Mouse (Mus musculus): Measurements from ENCODE around the gene Fbxw2. TPM values are rescaled to one million over a fixed set of nuclear protein-coding genes. Genes with fewer than 3 reads are reported as not detected.
"Not testable (repeated sequence)": the region's sequence is repeated elsewhere in the genome, so short reads cannot be mapped to it uniquely, and the experiment has no call there.

Fbxw2 gene
- polyA plus RNA-seq, 1 experiment from 2014 or later = 106 TPM

- Histone ChIP-seq H3K4me3 (ENCODE audit: low read length) (no peak overlapping the region), H3K27me3 (replicated peaks; ENCODE audit: control insufficient read depth, insufficient read depth, low read length) (no peaks in the 10 kb centered on the region), H3K9ac (ENCODE audit: low read depth, low read length) (no peak overlapping the region), H3K27ac (ENCODE audit: low read depth, low read length) (no peak overlapping the region), H3K36me3 (ENCODE audit: control insufficient read depth, insufficient read depth, low read length) (no peaks in the 10 kb centered on the region), H3K4me1 (ENCODE audit: control insufficient read depth, insufficient read depth, low read depth, low read length) (no peaks in the 10 kb centered on the region), H3K4me2 (ENCODE audit: low read length) (no peak overlapping the region), H3K9me3 (ENCODE audit: control insufficient read depth, low read length) (no peaks in the 10 kb centered on the region)
- ATAC-seq = no peak
- 86% methylated on average over 11 of the region's 11 CpGs for WGBS
Measured at GRCm38 (mm10) chr2:34843211-34843939, 17.3 kb upstream of the Fbxw2 start.

GRCm38 (mm10) chr2:34841706-34842105 lies 15.6 kb upstream of the Fbxw2 start:
- Histone ChIP-seq H3K4me2 (ENCODE audit: low read length) (no peak overlapping the region), H3K27me3 (replicated peaks; ENCODE audit: control insufficient read depth, insufficient read depth, low read length) (no peaks in the 10 kb centered on the region), H3K9me3 (ENCODE audit: control insufficient read depth, low read length) (no peaks in the 10 kb centered on the region), H3K4me1 (ENCODE audit: control insufficient read depth, insufficient read depth, low read depth, low read length) (no peaks in the 10 kb centered on the region), H3K27ac (ENCODE audit: low read depth, low read length) (no peak overlapping the region), H3K4me3 (ENCODE audit: low read length) (no peak overlapping the region), H3K36me3 (ENCODE audit: control insufficient read depth, insufficient read depth, low read length) (no peaks in the 10 kb centered on the region), H3K9ac (ENCODE audit: low read depth, low read length) (no peak overlapping the region)
- 92% methylated on average over 8 of the region's 8 CpGs for WGBS
- no peak for ATAC-seq

- not testable (repeated sequence) for H3K27ac ChIP-seq (ENCODE audit: low read depth, low read length); H3K9ac ChIP-seq (ENCODE audit: low read depth, low read length); H3K4me1 ChIP-seq (ENCODE audit: control insufficient read depth, insufficient read depth, low read depth, low read length); H3K36me3 ChIP-seq (ENCODE audit: control insufficient read depth, insufficient read depth, low read length); H3K27me3 ChIP-seq (replicated peaks; ENCODE audit: control insufficient read depth, insufficient read depth, low read length); H3K9me3 ChIP-seq (ENCODE audit: control insufficient read depth, low read length); H3K4me3 ChIP-seq (ENCODE audit: low read length); H3K4me2 ChIP-seq (ENCODE audit: low read length); ATAC-seq
- 86% methylated on average over 5 of the region's 5 CpGs for WGBS
Measured at GRCm38 (mm10) chr2:34840143-34840542, 14.0 kb upstream of the Fbxw2 start.

GRCm38 (mm10) chr2:34835669-34836068 lies 9.6 kb upstream of the Fbxw2 start:
- Histone ChIP-seq H3K9ac (ENCODE audit: low read depth, low read length) (no peak overlapping the region), H3K4me3 (ENCODE audit: low read length) (no peak overlapping the region), H3K9me3 (ENCODE audit: control insufficient read depth, low read length) (no peaks in the 10 kb centered on the region), H3K4me2 (ENCODE audit: low read length) (no peak overlapping the region), H3K36me3 (ENCODE audit: control insufficient read depth, insufficient read depth, low read length) (no peaks in the 10 kb centered on the region), H3K27ac (ENCODE audit: low read depth, low read length) (no peak overlapping the region), H3K27me3 (replicated peaks; ENCODE audit: control insufficient read depth, insufficient read depth, low read length) (no peaks in the 10 kb centered on the region), H3K4me1 (ENCODE audit: control insufficient read depth, insufficient read depth, low read depth, low read length) (no peaks in the 10 kb centered on the region)
- no peak for ATAC-seq
- 69% methylated on average over 3 of the region's 3 CpGs for WGBS

- Histone ChIP-seq H3K4me1 (ENCODE audit: control insufficient read depth, insufficient read depth, low read depth, low read length) (no peaks in the 10 kb centered on the region), H3K27ac (ENCODE audit: low read depth, low read length) (no peak overlapping the region), H3K27me3 (replicated peaks; ENCODE audit: control insufficient read depth, insufficient read depth, low read length) (no peaks in the 10 kb centered on the region), H3K36me3 (ENCODE audit: control insufficient read depth, insufficient read depth, low read length) (no peaks in the 10 kb centered on the region), H3K4me2 (ENCODE audit: low read length) (no peak overlapping the region), H3K4me3 (ENCODE audit: low read length) (no peak overlapping the region), H3K9me3 (ENCODE audit: control insufficient read depth, low read length) (peaks cover 10% of the 10 kb centered on the region; the same call in 1 of the 2 replicates), H3K9ac (ENCODE audit: low read depth, low read length) (no peak overlapping the region)
- ATAC-seq = no peak
- 86% methylated on average over 17 of the region's 17 CpGs for WGBS
Measured at GRCm38 (mm10) chr2:34833624-34834023, 7.5 kb upstream of the Fbxw2 start.

- not testable (repeated sequence) for H3K27ac ChIP-seq (ENCODE audit: low read depth, low read length); H3K27me3 ChIP-seq (replicated peaks; ENCODE audit: control insufficient read depth, insufficient read depth, low read length); H3K4me3 ChIP-seq (ENCODE audit: low read length); H3K4me2 ChIP-seq (ENCODE audit: low read length); H3K9ac ChIP-seq (ENCODE audit: low read depth, low read length); H3K36me3 ChIP-seq (ENCODE audit: control insufficient read depth, insufficient read depth, low read length); ATAC-seq; H3K4me1 ChIP-seq (ENCODE audit: control insufficient read depth, insufficient read depth, low read depth, low read length)
- peaks cover 10% of the 10 kb centered on the region; the same call in 1 of the 2 replicates for H3K9me3 ChIP-seq (ENCODE audit: control insufficient read depth, low read length)
- 72% methylated on average over 11 of the region's 11 CpGs for WGBS
Measured at GRCm38 (mm10) chr2:34832766-34833457, 6.8 kb upstream of the Fbxw2 start, which contains the start of gene Gm34653. Gene Gm34653 (plus strand): TSS chr2:34833007.

GRCm38 (mm10) chr2:34830066-34830465 lies 4.0 kb upstream of the Fbxw2 start:
- not testable (repeated sequence) for ATAC-seq; H3K36me3 ChIP-seq (ENCODE audit: control insufficient read depth, insufficient read depth, low read length); H3K27me3 ChIP-seq (replicated peaks; ENCODE audit: control insufficient read depth, insufficient read depth, low read length); H3K27ac ChIP-seq (ENCODE audit: low read depth, low read length); H3K4me3 ChIP-seq (ENCODE audit: low read length); H3K9ac ChIP-seq (ENCODE audit: low read depth, low read length); H3K4me1 ChIP-seq (ENCODE audit: control insufficient read depth, insufficient read depth, low read depth, low read length); H3K4me2 ChIP-seq (ENCODE audit: low read length)
- 92% methylated on average over 17 of the region's 17 CpGs for WGBS
- H3K9me3 ChIP-seq (ENCODE audit: control insufficient read depth, low read length) = peaks cover 10% of the 10 kb centered on the region; the same call in 1 of the 2 replicates

GRCm38 (mm10) chr2:34828026-34828425 lies 1.9 kb upstream of the Fbxw2 start:
- Histone ChIP-seq H3K9me3 (ENCODE audit: control insufficient read depth, low read length) (peaks cover 10% of the 10 kb centered on the region; the same call in 1 of the 2 replicates), H3K4me3 (ENCODE audit: low read length) (no peak overlapping the region), H3K4me2 (ENCODE audit: low read length) (no peak overlapping the region), H3K4me1 (ENCODE audit: control insufficient read depth, insufficient read depth, low read depth, low read length) (peaks cover 18% of the 10 kb centered on the region), H3K36me3 (ENCODE audit: control insufficient read depth, insufficient read depth, low read length) (no peaks in the 10 kb centered on the region), H3K27ac (ENCODE audit: low read depth, low read length) (no peak overlapping the region), H3K9ac (ENCODE audit: low read depth, low read length) (no peak overlapping the region), H3K27me3 (replicated peaks; ENCODE audit: control insufficient read depth, insufficient read depth, low read length) (no peaks in the 10 kb centered on the region)
- ATAC-seq = no peak
- 84% methylated on average over 1 of the region's 1 CpGs for WGBS

- no peak overlapping the region for H3K4me2 ChIP-seq (ENCODE audit: low read length)
- H3K9ac ChIP-seq (ENCODE audit: low read depth, low read length) = no peak overlapping the region
- H3K27me3 ChIP-seq (replicated peaks; ENCODE audit: control insufficient read depth, insufficient read depth, low read length) = no peaks in the 10 kb centered on the region
- 93% methylated on average over 4 of the region's 4 CpGs for WGBS
- no peak overlapping the region for H3K4me3 ChIP-seq (ENCODE audit: low read length)
- H3K9me3 ChIP-seq (ENCODE audit: control insufficient read depth, low read length) = peaks cover 10% of the 10 kb centered on the region; the same call in 1 of the 2 replicates
- H3K36me3 ChIP-seq (ENCODE audit: control insufficient read depth, insufficient read depth, low read length) = no peaks in the 10 kb centered on the region
- H3K27ac ChIP-seq (ENCODE audit: low read depth, low read length) = no peak overlapping the region
- H3K4me1 ChIP-seq (ENCODE audit: control insufficient read depth, insufficient read depth, low read depth, low read length) = peaks cover 18% of the 10 kb centered on the region
- no peak for ATAC-seq
Measured at GRCm38 (mm10) chr2:34827591-34827990, 1.5 kb upstream of the Fbxw2 start.
